Comparison of ENCODE assay signal across 8 mouse cellular contexts in the genomic region with DNA sequence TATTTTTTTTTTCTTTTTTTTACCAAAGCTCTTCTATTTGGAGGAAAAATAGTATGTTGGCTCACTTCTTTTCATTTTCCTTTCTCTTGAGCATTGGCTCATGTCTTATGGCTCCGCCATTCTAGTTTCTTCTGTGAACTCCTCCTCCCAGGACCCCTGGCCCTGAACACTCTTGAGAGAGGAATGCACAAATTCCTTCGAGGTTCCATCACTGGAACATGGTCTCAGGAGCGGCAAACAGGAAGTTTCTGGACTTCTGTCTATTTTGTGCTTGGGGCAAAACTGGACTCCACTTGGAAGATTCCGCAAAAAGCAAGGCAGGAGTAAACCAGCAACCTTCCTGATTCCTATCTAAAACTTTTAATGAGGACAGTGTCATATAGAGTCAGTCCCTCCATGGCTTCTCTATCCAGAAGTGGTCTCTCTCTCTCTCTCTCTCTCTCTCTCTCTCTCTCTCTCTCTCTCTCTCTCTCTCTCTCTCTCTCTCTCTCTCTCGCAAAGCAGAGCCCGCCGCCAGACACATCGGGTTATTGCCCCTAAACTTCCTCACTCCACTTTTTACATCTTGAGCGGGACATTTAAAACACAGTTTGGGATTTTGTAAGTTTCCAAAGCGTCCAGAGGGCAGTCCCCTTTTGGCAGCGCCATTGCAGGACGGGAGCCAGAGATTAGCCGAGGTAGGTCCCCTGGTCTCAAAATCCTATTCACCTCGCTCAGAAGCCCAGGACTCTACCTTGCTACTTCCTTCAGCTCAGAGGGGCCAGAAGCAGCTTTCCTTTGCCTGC. TPM values are rescaled to one million over a fixed set of nuclear protein-coding genes. Genes with fewer than 3 reads are reported as not detected.
DNase-seq lines count a peak whose midpoint lies in the region; ATAC-seq and TF ChIP-seq lines count a peak whose summit lies in the region.

A gene (plus strand): TSS at position 399 of the 785 bp plus-strand sequence.

- no peaks in the 10 kb centered on the region for H3K36me3 ChIP-seq in kidney, embryonic 16.5 days (ENCODE audit: insufficient read depth, low read length)
- H3K36me3 ChIP-seq in forebrain, embryonic 15.5 days: no peaks in the 10 kb centered on the region
- peaks cover 7% of the 10 kb centered on the region for H3K36me3 ChIP-seq in hindbrain, embryonic 10.5 days
- peaks cover 14% of the 10 kb centered on the region; the same call in 1 of the 2 replicates for H3K36me3 ChIP-seq in limb, embryonic 14.5 days (ENCODE audit: control insufficient read depth, insufficient read depth, low read length)
- no peaks in the 10 kb centered on the region; the same call in none of the 2 replicates for H3K36me3 ChIP-seq in neural tube, embryonic 14.5 days (ENCODE audit: control insufficient read depth, insufficient read depth, low read length)

- 10% methylated on average over 11 of the region's 14 CpGs for WGBS in kidney, embryonic 16.5 days
- WGBS in forebrain, embryonic 15.5 days: 18% methylated on average over 14 of the region's 14 CpGs
- 15% methylated on average over 14 of the region's 14 CpGs for WGBS in hindbrain, embryonic 10.5 days
- 11% methylated on average over 14 of the region's 14 CpGs for WGBS in limb, embryonic 14.5 days
- WGBS in neural tube, embryonic 14.5 days: 22% methylated on average over 13 of the region's 14 CpGs

- H3K4me1 ChIP-seq in kidney, embryonic 16.5 days (ENCODE audit: insufficient read depth, low read length): peaks cover 33% of the 10 kb centered on the region
- peaks cover 23% of the 10 kb centered on the region for H3K4me1 ChIP-seq in forebrain, embryonic 15.5 days
- peaks cover 33% of the 10 kb centered on the region for H3K4me1 ChIP-seq in hindbrain, embryonic 10.5 days (replicated peaks)
- peaks cover 28% of the 10 kb centered on the region for H3K4me1 ChIP-seq in limb, embryonic 14.5 days (ENCODE audit: control insufficient read depth, insufficient read depth, low read length)
- peaks cover 16% of the 10 kb centered on the region for H3K4me1 ChIP-seq in neural tube, embryonic 14.5 days (ENCODE audit: control insufficient read depth, insufficient read depth, low read length)

- no peak for TF ChIP-seq POLR2A in limb, embryonic 14.5 days (IDR thresholded peaks at IDR 0.05; ENCODE audit: borderline replicate concordance, extremely low read depth, insufficient read depth, insufficient read length)

- peak within 1 kb of the TSS; percentile 79 for H3K4me2 ChIP-seq in kidney, embryonic 16.5 days (replicated peaks; ENCODE audit: low read depth, low read length)
- H3K4me2 ChIP-seq in forebrain, embryonic 15.5 days (replicated peaks): peak within 1 kb of the TSS; percentile 86
- peak within 1 kb of the TSS; percentile 74 for H3K4me2 ChIP-seq in limb, embryonic 14.5 days (replicated peaks; ENCODE audit: low read depth, low read length, severe bottlenecking)
- peak within 1 kb of the TSS; percentile 68 for H3K4me2 ChIP-seq in neural tube, embryonic 14.5 days (ENCODE audit: low read depth, low read length)

- no peaks in the 10 kb centered on the region for H3K9me3 ChIP-seq in kidney, embryonic 16.5 days (ENCODE audit: low read length)
- no peaks in the 10 kb centered on the region for H3K9me3 ChIP-seq in forebrain, embryonic 15.5 days
- H3K9me3 ChIP-seq in hindbrain, embryonic 10.5 days: no peaks in the 10 kb centered on the region
- H3K9me3 ChIP-seq in limb, embryonic 14.5 days (ENCODE audit: control insufficient read depth, low read length): no peaks in the 10 kb centered on the region
- H3K9me3 ChIP-seq in neural tube, embryonic 14.5 days (ENCODE audit: control insufficient read depth, low read length): no peaks in the 10 kb centered on the region

- ATAC-seq in kidney, embryonic 16.5 days (ENCODE audit: low FRiP score, low TSS enrichment): no peak; the same call in 1 of the 2 replicates
- ATAC-seq in forebrain, embryonic 15.5 days (replicated peaks): no peak
- ATAC-seq in limb, embryonic 14.5 days (ENCODE audit: low FRiP score, low read depth): no peak
- ATAC-seq in neural tube, embryonic 14.5 days (ENCODE audit: low read depth): no peak

- H3K27ac ChIP-seq in kidney, embryonic 16.5 days (ENCODE audit: low read length): peak within 1 kb of the TSS; percentile 99
- H3K27ac ChIP-seq in forebrain, embryonic 15.5 days (replicated peaks): peak within 1 kb of the TSS; percentile 97
- H3K27ac ChIP-seq in hindbrain, embryonic 10.5 days: peak within 1 kb of the TSS; percentile 100
- H3K27ac ChIP-seq in limb, embryonic 14.5 days (replicated peaks; ENCODE audit: low read depth, low read length): peak within 1 kb of the TSS; percentile 99
- H3K27ac ChIP-seq in neural tube, embryonic 14.5 days (ENCODE audit: low read depth, low read length): peak within 1 kb of the TSS; percentile 98

- H3K4me3 ChIP-seq in kidney, embryonic 16.5 days (ENCODE audit: low read length): peak within 1 kb of the TSS; percentile 81
- peak within 1 kb of the TSS; percentile 80 for H3K4me3 ChIP-seq in forebrain, embryonic 15.5 days
- peak within 1 kb of the TSS; percentile 79 for H3K4me3 ChIP-seq in hindbrain, embryonic 10.5 days
- H3K4me3 ChIP-seq in limb, embryonic 14.5 days (replicated peaks; ENCODE audit: low read length): peak within 1 kb of the TSS; percentile 76
- peak within 1 kb of the TSS; percentile 78 for H3K4me3 ChIP-seq in neural tube, embryonic 14.5 days (ENCODE audit: low read depth, low read length)

- H3K27me3 ChIP-seq in kidney, embryonic 16.5 days (ENCODE audit: insufficient read depth, low read length): no peaks in the 10 kb centered on the region
- no peaks in the 10 kb centered on the region for H3K27me3 ChIP-seq in forebrain, embryonic 15.5 days
- no peaks in the 10 kb centered on the region for H3K27me3 ChIP-seq in hindbrain, embryonic 10.5 days (ENCODE audit: insufficient read depth, poor library complexity, severe bottlenecking)
- H3K27me3 ChIP-seq in limb, embryonic 14.5 days (ENCODE audit: control insufficient read depth, insufficient read depth, low read length): no peaks in the 10 kb centered on the region
- H3K27me3 ChIP-seq in neural tube, embryonic 14.5 days (ENCODE audit: control insufficient read depth, insufficient read depth, low read length): peaks cover 3% of the 10 kb centered on the region; the same call in 1 of the 2 replicates

- peak within 1 kb of the TSS; percentile 99 for H3K9ac ChIP-seq in kidney, embryonic 16.5 days (replicated peaks; ENCODE audit: low read length)
- H3K9ac ChIP-seq in forebrain, embryonic 15.5 days (replicated peaks): peak within 1 kb of the TSS; percentile 97
- peak within 1 kb of the TSS; percentile 99 for H3K9ac ChIP-seq in limb, embryonic 14.5 days (ENCODE audit: low read depth, low read length, severe bottlenecking)
- H3K9ac ChIP-seq in neural tube, embryonic 14.5 days (replicated peaks; ENCODE audit: low read depth, low read length): peak within 1 kb of the TSS; percentile 98

- no peak for DNase-seq in kidney, postnatal 10 days
- no peak for DNase-seq in adrenal gland, adult 8-10 months
- DNase-seq in hindbrain, embryonic 10.5 days (ENCODE audit: low spot score): peak; percentile 15
- peak; percentile 55 for DNase-seq in limb, embryonic 14.5 days (ENCODE audit: low spot score)
- DNase-seq in ovary, postnatal 10 days (ENCODE audit: low spot score): no peak

RNA-seq across cellular contexts. Expression of the gene that starts here (rescaled TPM):
- polyA plus RNA-seq in kidney, embryonic 16.5 days (2015; fragmentation: Nextera tagmentation; extraction: Ambion mirVana): 148 and 159 TPM in 2 replicates
- total RNA-seq in adrenal gland, adult 8-10 months (2022): 10 to 100 TPM; 39.6 to 52.0 (median 45.0) TPM
- 259 and 261 TPM in 2 replicates for polyA plus RNA-seq in forebrain, embryonic 15.5 days (2015; fragmentation: Nextera tagmentation; extraction: Ambion mirVana)
- 216 and 248 TPM in 2 replicates for polyA plus RNA-seq in hindbrain, embryonic 10.5 days (2016; fragmentation: Nextera tagmentation; extraction: Ambion mirVana)
- 90.2 and 91.5 TPM in 2 replicates for polyA plus RNA-seq in limb, embryonic 14.5 days (2012; rRNA removed)
- polyA plus RNA-seq in limb, embryonic 14.5 days (2014; fragmentation: Nextera tagmentation; extraction: Ambion mirVana): 155 and 177 TPM in 2 replicates
- 296 and 322 TPM in 2 replicates for polyA plus RNA-seq in neural tube, embryonic 14.5 days (2014; fragmentation: Nextera tagmentation; extraction: Ambion mirVana)

Comparison
In these comparisons a context has a peak if more than half of its experiments do, and no peak if none do; other contexts are left out.
1. DNase-seq: peak in hindbrain, embryonic 10.5 days (single experiment) and limb, embryonic 14.5 days (single experiment); none in kidney, postnatal 10 days (single experiment), adrenal gland, adult 8-10 months (single experiment) and ovary, postnatal 10 days (single experiment).
2. Peak in every context shown above with its lines, with median percentiles within 50 percentile points of each other: H3K27ac ChIP-seq, H3K4me2 ChIP-seq, H3K4me3 ChIP-seq and H3K9ac ChIP-seq.